8 mouse cellular contexts compared by ENCODE assay signal in genomic region chr8:123982826-123983400, GRCm38 (mm10). TPM values are rescaled to one million over a fixed set of nuclear protein-coding genes. Genes with fewer than 3 reads are reported as not detected.
DNase-seq lines count a peak whose midpoint lies in the region; ATAC-seq and TF ChIP-seq lines count a peak whose summit lies in the region.

Abcb10 (minus strand) TSS chr8:123983122.

- peak; percentile 91 for DNase-seq in G1E (ENCODE audit: low spot score)
- peak; percentile 84 to 89 for DNase-seq in cerebellum, adult 18-20 months
- peak; percentile 89 for DNase-seq in heart, postnatal 25 days (ENCODE audit: low spot score)
- peak; percentile 81 for DNase-seq in layer of hippocampus, adult 11-12 months (ENCODE audit: low spot score)
- peak; percentile 92 for DNase-seq in liver, postnatal 0 days

- intact Hi-C loops in heart, postnatal 25 days (cut with DNase I): no loop called here

- no peak for TF ChIP-seq EP300 in liver, postnatal 0 days (IDR thresholded peaks at IDR 0.05; ENCODE audit: low read depth)

- H3K4me1 ChIP-seq in G1E (ENCODE audit: insufficient read depth, low read depth, low read length): peaks cover 83% of the 10 kb centered on the region
- H3K4me1 ChIP-seq in forebrain, embryonic 16.5 days (replicated peaks; ENCODE audit: control insufficient read depth, insufficient read depth, low read length): peaks cover 19% of the 10 kb centered on the region
- peaks cover 42% of the 10 kb centered on the region for H3K4me1 ChIP-seq in liver, postnatal 0 days (ENCODE audit: insufficient read depth)
- peaks cover 30% of the 10 kb centered on the region for H3K4me1 ChIP-seq in neural tube, embryonic 13.5 days (replicated peaks)
- peaks cover 4% of the 10 kb centered on the region for H3K4me1 ChIP-seq in testis, adult 2 months (ENCODE audit: control insufficient read depth, insufficient read depth, low read length)

- peak within 1 kb of the TSS; percentile 90 for H3K4me3 ChIP-seq in G1E (ENCODE audit: low read depth, low read length)
- H3K4me3 ChIP-seq in forebrain, embryonic 16.5 days (replicated peaks; ENCODE audit: low read length): peak within 1 kb of the TSS; percentile 80
- H3K4me3 ChIP-seq in liver, postnatal 0 days (ENCODE audit: low read depth, low read length): peak within 1 kb of the TSS; percentile 97
- H3K4me3 ChIP-seq in neural tube, embryonic 13.5 days: peak within 1 kb of the TSS; percentile 82
- H3K4me3 ChIP-seq in testis, adult 2 months (ENCODE audit: control insufficient read depth, low read depth, low read length): peak within 1 kb of the TSS; percentile 88

- H3K9me3 ChIP-seq in G1E (replicated peaks): no peaks in the 10 kb centered on the region
- H3K9me3 ChIP-seq in forebrain, embryonic 16.5 days (ENCODE audit: control insufficient read depth, low read length): no peaks in the 10 kb centered on the region
- H3K9me3 ChIP-seq in liver, postnatal 0 days (ENCODE audit: low read length): no peaks in the 10 kb centered on the region
- no peaks in the 10 kb centered on the region for H3K9me3 ChIP-seq in neural tube, embryonic 13.5 days

- H3K9ac ChIP-seq in forebrain, embryonic 16.5 days (replicated peaks; ENCODE audit: low read depth, low read length): peak within 1 kb of the TSS; percentile 84
- peak within 1 kb of the TSS; percentile 97 for H3K9ac ChIP-seq in liver, postnatal 0 days (replicated peaks)
- H3K9ac ChIP-seq in neural tube, embryonic 13.5 days: peak within 1 kb of the TSS; percentile 86

- no peak for TF ChIP-seq CTCF in G1E (IDR thresholded peaks at IDR 0.05; ENCODE audit: low read depth, low read length)
- no peak for TF ChIP-seq CTCF in liver, postnatal 0 days (IDR thresholded peaks at IDR 0.05; ENCODE audit: low read depth)
- TF ChIP-seq CTCF in testis, adult 2 months (IDR thresholded peaks at IDR 0.05; ENCODE audit: control insufficient read depth, insufficient read depth, insufficient replicate concordance, low read depth, low read length): no peak

- H3K36me3 ChIP-seq in G1E (replicated peaks): peaks cover 31% of the 10 kb centered on the region
- no peaks in the 10 kb centered on the region for H3K36me3 ChIP-seq in forebrain, embryonic 16.5 days (ENCODE audit: control insufficient read depth, insufficient read depth)
- peaks cover 16% of the 10 kb centered on the region for H3K36me3 ChIP-seq in liver, postnatal 0 days (replicated peaks; ENCODE audit: insufficient read depth, low read length)
- H3K36me3 ChIP-seq in neural tube, embryonic 13.5 days: no peaks in the 10 kb centered on the region
- H3K36me3 ChIP-seq in testis, adult 2 months (ENCODE audit: control insufficient read depth, insufficient read depth, low read length): no peaks in the 10 kb centered on the region

- TF ChIP-seq POLR2A in testis, adult 2 months (IDR thresholded peaks at IDR 0.05; ENCODE audit: control insufficient read depth, low read depth, low read length): peak; percentile 65; the same call in 1 of the 2 replicates

- under 1% methylated on average over 54 of the region's 56 CpGs for WGBS in forebrain, embryonic 16.5 days
- WGBS in liver, postnatal 0 days (ENCODE audit: insufficient replicate concordance): 4% methylated on average over 41 of the region's 56 CpGs
- under 1% methylated on average over 55 of the region's 56 CpGs for WGBS in neural tube, embryonic 13.5 days

- H3K27me3 ChIP-seq in G1E (ENCODE audit: insufficient read depth, low read length): no peaks in the 10 kb centered on the region
- no peaks in the 10 kb centered on the region for H3K27me3 ChIP-seq in forebrain, embryonic 16.5 days (replicated peaks; ENCODE audit: control insufficient read depth, insufficient read depth, low read length)
- no peaks in the 10 kb centered on the region for H3K27me3 ChIP-seq in liver, postnatal 0 days (ENCODE audit: insufficient read depth, low read length)
- H3K27me3 ChIP-seq in neural tube, embryonic 13.5 days: no peaks in the 10 kb centered on the region
- no peaks in the 10 kb centered on the region for H3K27me3 ChIP-seq in testis, adult 2 months (ENCODE audit: control insufficient read depth, insufficient read depth, low read length)

- peak within 1 kb of the TSS; percentile 92 for H3K4me2 ChIP-seq in forebrain, embryonic 16.5 days (ENCODE audit: low read length)
- peak within 1 kb of the TSS; percentile 75 for H3K4me2 ChIP-seq in liver, postnatal 0 days (ENCODE audit: low read depth, low read length)
- H3K4me2 ChIP-seq in neural tube, embryonic 13.5 days: peak within 1 kb of the TSS; percentile 92

- ATAC-seq in G1E (ENCODE audit: extremely low read depth, insufficient number of reproducible peaks, low FRiP score, poor library complexity, severe bottlenecking): peak; percentile 61
- ATAC-seq in forebrain, embryonic 16.5 days: peak; percentile 88
- peak; percentile 92 for ATAC-seq in liver, postnatal 0 days
- ATAC-seq in neural tube, embryonic 13.5 days (ENCODE audit: low read depth): peak; percentile 92

- H3K27ac ChIP-seq in forebrain, embryonic 16.5 days (ENCODE audit: low read length): peak within 1 kb of the TSS; percentile 21; the same call in 1 of the 2 replicates
- H3K27ac ChIP-seq in liver, postnatal 0 days (ENCODE audit: low read depth): peak within 1 kb of the TSS; percentile 88
- H3K27ac ChIP-seq in neural tube, embryonic 13.5 days (replicated peaks): peak within 1 kb of the TSS; percentile 82
- H3K27ac ChIP-seq in testis, adult 2 months (ENCODE audit: control insufficient read depth, insufficient read depth, low read depth, low read length): peak within 1 kb of the TSS; percentile 40; the same call in 1 of the 2 replicates

RNA-seq across cellular contexts. Expression of gene Abcb10, which starts in this region (rescaled TPM):
- 20.8 and 44.3 TPM in 2 replicates for total RNA-seq in G1E (2014; fragmentation: Nextera tagmentation)
- total RNA-seq in G1E (2017): 19.6 and 21.6 TPM in 2 replicates
- 19.7 and 22.1 TPM in 2 replicates for polyA plus RNA-seq in G1E (2012)
- 10.1 and 10.8 TPM in 2 replicates for polyA plus RNA-seq in forebrain, embryonic 16.5 days (2015; fragmentation: Nextera tagmentation; extraction: Ambion mirVana)
- total RNA-seq in heart, postnatal 25 days (2021): 10 to 100 TPM; 43.9 to 48.0 TPM
- 46.2 and 53.3 TPM in 2 replicates for polyA plus RNA-seq in liver, postnatal 0 days (2015; fragmentation: Nextera tagmentation; extraction: Ambion mirVana)
- 12.4 and 13.4 TPM in 2 replicates for polyA plus RNA-seq in neural tube, embryonic 13.5 days (2015; fragmentation: Nextera tagmentation; extraction: Ambion mirVana)
- polyA plus RNA-seq in testis, adult 2 months (2012; rRNA removed): 2.3 and 2.9 TPM in 2 replicates

Comparison
In these comparisons a context has a peak if more than half of its experiments do, and no peak if none do; other contexts are left out.
1. Peak in every context shown above with its lines: DNase-seq, ATAC-seq, H3K4me3 ChIP-seq and H3K27ac ChIP-seq.
2. H3K27ac ChIP-seq: peak in every context shown above with its lines; median percentile 88 in liver, postnatal 0 days; 82 in neural tube, embryonic 13.5 days; 40 in testis, adult 2 months; 21 in forebrain, embryonic 16.5 days.